In genomic region chr2:4558651-4559203, GRCm38 (mm10) we compare ENCODE assay signal across 8 mouse cellular contexts.
A peak's percentile ranks its signal among the peaks of the same experiment; 100 is the strongest.
DNase-seq lines count a peak whose midpoint lies in the region; ATAC-seq and TF ChIP-seq lines count a peak whose summit lies in the region.

No protein-coding gene starts in this region.

- peaks cover 6% of the 10 kb centered on the region; the same call in 1 of the 2 replicates for H3K4me1 ChIP-seq in cortical plate, adult 2 months (ENCODE audit: control insufficient read depth, insufficient read depth, low read length)
- peaks cover 86% of the 10 kb centered on the region for H3K4me1 ChIP-seq in hindbrain, embryonic 10.5 days (replicated peaks)
- peaks cover 84% of the 10 kb centered on the region for H3K4me1 ChIP-seq in midbrain, embryonic 12.5 days

- peak overlapping the region; percentile 56 for H3K27ac ChIP-seq in left cerebral cortex, adult 2 months
- H3K27ac ChIP-seq in cortical plate, adult 2 months (ENCODE audit: insufficient read depth, low read length) = peak overlapping the region; percentile 20; the same call in 1 of the 2 replicates
- H3K27ac ChIP-seq in hindbrain, embryonic 10.5 days = peak overlapping the region; percentile 93
- H3K27ac ChIP-seq in midbrain, embryonic 12.5 days (replicated peaks) = peak overlapping the region; percentile 85

- H3K4me2 ChIP-seq in midbrain, embryonic 12.5 days (replicated peaks) = peak overlapping the region; percentile 59

- TF ChIP-seq POLR2A in cortical plate, adult 2 months (IDR thresholded peaks at IDR 0.05; ENCODE audit: extremely low read depth, insufficient read depth, low read length) = no peak

- intact Hi-C loops in left cerebral cortex, adult 2 months (cut with DNase I) = loop anchor here (1.0 to 2.0 kb wide), 2 partner anchors 43 to 58 kb away; no protein-coding TSS in a partner anchor

- WGBS in hindbrain, embryonic 10.5 days = 17% methylated on average over 8 of the region's 8 CpGs
- WGBS in midbrain, embryonic 12.5 days = 15% methylated on average over 8 of the region's 8 CpGs

- no peak for TF ChIP-seq CTCF in left cerebral cortex, adult 2 months (IDR thresholded peaks at IDR 0.05)
- TF ChIP-seq CTCF in cortical plate, adult 2 months (IDR thresholded peaks at IDR 0.05; ENCODE audit: extremely low read depth, insufficient read depth, low read length) = no peak

- H3K9ac ChIP-seq in midbrain, embryonic 12.5 days (replicated peaks) = peak overlapping the region; percentile 59

- ATAC-seq in midbrain, embryonic 12.5 days (ENCODE audit: low FRiP score, low read depth) = no peak

- peak overlapping the region; percentile 45 for H3K4me3 ChIP-seq in left cerebral cortex, adult 2 months
- H3K4me3 ChIP-seq in cortical plate, adult 2 months (ENCODE audit: insufficient read depth, low read length) = peak overlapping the region; percentile 35
- H3K4me3 ChIP-seq in hindbrain, embryonic 10.5 days = peak overlapping the region; percentile 56
- peak overlapping the region; percentile 41 for H3K4me3 ChIP-seq in midbrain, embryonic 12.5 days

- no peaks in the 10 kb centered on the region for H3K9me3 ChIP-seq in hindbrain, embryonic 10.5 days
- H3K9me3 ChIP-seq in midbrain, embryonic 12.5 days = no peaks in the 10 kb centered on the region

- H3K36me3 ChIP-seq in hindbrain, embryonic 10.5 days = peaks cover 41% of the 10 kb centered on the region
- H3K36me3 ChIP-seq in midbrain, embryonic 12.5 days = 0 out of 2 replicates have a peak, but pooled peaks cover 2% of the 10 kb centered on the region

- no peaks in the 10 kb centered on the region for H3K27me3 ChIP-seq in hindbrain, embryonic 10.5 days (ENCODE audit: insufficient read depth, poor library complexity, severe bottlenecking)
- H3K27me3 ChIP-seq in midbrain, embryonic 12.5 days = no peaks in the 10 kb centered on the region

- no peak for DNase-seq in left cerebral cortex, adult 2 months (ENCODE audit: extremely low spot score in 1 of 2, low spot score in 2 of 2)
- no peak for DNase-seq in left cerebral cortex, adult 18-20 months (ENCODE audit: low spot score in 2 of 2)
- DNase-seq in hindbrain, embryonic 10.5 days (ENCODE audit: low spot score) = peak; percentile 36
- no peak for DNase-seq in layer of hippocampus, postnatal 14 days (ENCODE audit: low spot score in 2 of 2)
- no peak for DNase-seq in testis, postnatal 14 days (ENCODE audit: low spot score)
- DNase-seq in gastrocnemius, postnatal 10 days = no peak

Comparison
In these comparisons a context has a peak if more than half of its experiments do, and no peak if none do; other contexts are left out.
1. H3K27ac ChIP-seq: peak in every context shown above with its lines; median percentile 93 in hindbrain, embryonic 10.5 days; 85 in midbrain, embryonic 12.5 days; 56 in left cerebral cortex, adult 2 months; 20 in cortical plate, adult 2 months.